Mouse (Mus musculus) B cell, adult 2 months (primary cell): ENCODE measurements around the gene Sstr2.
A peak's percentile ranks its signal among the peaks of the same experiment; 100 is the strongest.

Source experiments
- DNase-seq, 2 experiments: peaks; one replicate each; pipeline ENCODE4 v3.0.0; 2022

Gene Sstr2

GRCm38 (mm10) chr11:113618672-113619419 lies at the start of gene Sstr2:
TSS of gene Sstr2 (plus strand) at chr11:113619342.
- DNase-seq: peak; percentile 91

DNA sequence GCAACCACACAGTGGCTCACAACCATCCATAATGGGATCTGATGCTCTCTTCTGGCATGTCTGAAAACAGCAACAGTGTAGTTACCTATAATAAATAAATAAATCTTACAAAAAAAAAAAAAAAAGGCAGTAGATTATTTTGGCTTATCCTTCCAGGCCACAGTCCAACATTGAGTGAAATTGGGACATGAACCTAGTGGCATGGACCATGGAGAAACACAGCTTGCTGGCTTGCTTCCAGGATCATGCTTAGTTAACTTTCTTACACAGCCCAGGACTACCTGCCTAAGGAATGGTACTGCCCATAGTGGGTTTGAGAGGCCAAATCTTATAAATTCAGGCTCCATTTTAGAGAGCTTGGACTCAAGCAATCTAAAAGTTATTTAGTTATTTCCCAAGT lies 47.5 kb upstream of the Sstr2 start:
- DNase-seq: no peak

DNA sequence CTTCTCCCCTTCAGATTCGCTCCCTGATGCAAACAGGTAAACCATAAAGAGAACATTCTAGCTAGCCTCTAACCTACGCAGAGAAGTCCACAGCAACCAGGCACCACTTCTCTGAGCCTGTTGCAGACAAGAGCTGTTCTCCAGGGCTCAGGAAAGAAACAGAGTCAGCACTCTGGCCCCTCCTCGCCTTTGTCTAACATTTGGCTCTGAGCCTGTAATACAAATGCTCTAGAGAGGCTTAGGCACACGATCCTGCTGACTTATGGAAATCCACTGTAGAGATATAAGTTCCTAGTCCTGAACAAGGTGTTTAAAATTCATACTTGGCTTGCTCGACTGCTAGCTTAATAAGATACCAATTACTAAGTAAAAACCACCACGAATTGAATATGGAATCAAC lies 46.5 kb upstream of the Sstr2 start:
- no peak for DNase-seq

- no peak for DNase-seq
Measured at GRCm38 (mm10) chr11:113577221-113577620, 41.9 kb upstream of the Sstr2 start.

- DNase-seq: no peak
Measured at GRCm38 (mm10) chr11:113583879-113584661, 35.1 kb upstream of the Sstr2 start.

DNA sequence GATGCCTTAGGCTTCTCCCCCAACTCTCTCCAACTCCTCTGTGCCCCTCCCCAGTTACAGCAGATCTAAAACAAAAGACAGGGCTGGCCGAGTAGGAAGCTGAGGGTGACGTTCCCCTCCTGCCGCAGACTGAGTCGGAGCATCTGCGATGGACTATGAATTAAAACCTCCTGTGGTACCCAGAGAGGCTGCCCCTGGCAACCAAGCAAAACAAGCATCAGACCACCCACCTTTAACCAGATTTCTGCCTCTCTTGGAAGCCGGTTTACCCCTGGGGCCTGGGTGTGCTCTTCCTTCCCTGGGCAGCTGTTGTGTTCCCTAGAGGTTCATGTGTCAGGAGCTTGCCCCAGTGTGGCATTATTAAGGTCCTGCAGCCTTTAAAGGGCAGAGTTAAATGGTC lies 32.7 kb upstream of the Sstr2 start:
- no peak for DNase-seq

DNA sequence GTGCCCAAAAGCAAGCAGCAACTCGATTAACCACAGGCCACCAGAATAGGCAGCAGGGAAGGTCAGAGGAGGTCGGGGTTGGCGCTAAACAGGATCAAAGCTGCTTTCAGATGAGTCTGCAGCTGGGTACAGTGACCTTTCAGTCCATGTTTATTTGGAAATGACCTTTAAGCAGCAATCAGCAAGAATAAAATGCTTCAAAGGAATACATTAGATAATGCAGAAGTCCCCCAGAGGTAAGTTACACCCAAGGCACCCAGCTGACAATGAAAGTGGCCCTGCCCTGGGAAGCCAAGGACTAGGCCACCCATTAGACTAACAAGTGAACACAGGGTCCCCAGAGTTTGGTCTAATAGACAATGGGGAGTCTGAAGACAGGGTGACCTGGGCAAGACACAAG lies 30.2 kb upstream of the Sstr2 start:
- no peak for DNase-seq

GRCm38 (mm10) chr11:113595144-113595543 lies 24.0 kb upstream of the Sstr2 start:
- DNase-seq: no peak

DNA sequence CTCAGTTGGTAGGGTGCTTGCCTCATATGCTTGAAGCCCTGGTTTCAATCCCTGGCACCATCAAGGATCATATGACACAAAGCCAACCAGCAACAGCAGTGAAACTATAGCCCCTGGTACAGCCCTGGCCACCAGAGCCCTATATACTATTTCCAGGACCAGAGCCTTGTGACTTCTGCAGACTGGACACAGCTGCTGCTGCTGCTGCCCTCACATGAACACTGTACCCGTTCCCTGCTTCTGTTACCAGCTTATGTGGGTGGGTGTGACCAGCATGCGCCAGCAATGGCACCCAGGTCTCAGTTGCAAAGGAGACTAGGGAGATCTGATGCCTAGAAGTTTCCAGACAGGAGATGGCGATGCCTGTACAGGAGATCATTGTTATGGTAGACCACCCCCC lies 21.5 kb upstream of the Sstr2 start:
- DNase-seq: no peak

DNA sequence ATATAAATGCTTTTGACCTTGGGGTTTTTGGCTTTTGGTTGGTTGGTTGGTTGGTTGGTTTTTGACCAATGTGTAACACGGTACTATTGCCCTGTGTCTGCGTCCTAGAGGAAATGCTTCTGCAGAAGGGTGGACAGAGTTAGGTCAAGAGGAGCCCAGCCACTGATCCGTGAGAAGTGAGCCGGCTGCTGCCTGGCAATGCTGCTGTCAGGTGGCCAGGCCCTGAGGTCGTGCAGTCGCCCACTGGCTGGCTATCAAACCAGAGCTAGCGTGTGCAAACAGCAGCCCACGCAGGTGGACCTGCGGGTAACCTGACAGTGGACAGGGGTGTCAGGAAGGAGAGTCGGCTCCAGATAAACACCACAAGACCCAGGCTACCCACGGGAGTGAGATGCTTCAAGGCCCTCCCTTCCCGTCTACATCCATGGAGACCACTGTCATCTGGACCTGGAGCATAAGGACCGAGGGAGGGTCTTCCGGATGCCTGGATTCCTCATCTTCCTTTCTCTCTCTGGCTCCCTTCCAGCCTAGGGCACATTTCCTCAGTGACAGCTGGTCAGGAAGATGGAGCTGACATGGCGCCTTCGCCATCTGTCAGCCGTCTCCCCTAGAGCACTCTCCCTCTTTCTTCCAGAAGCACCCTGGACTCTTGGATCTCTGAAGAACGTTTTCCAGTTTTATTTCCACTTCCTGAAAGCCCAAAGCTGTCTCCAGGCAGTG lies 18.5 kb upstream of the Sstr2 start:
- no peak for DNase-seq

DNA sequence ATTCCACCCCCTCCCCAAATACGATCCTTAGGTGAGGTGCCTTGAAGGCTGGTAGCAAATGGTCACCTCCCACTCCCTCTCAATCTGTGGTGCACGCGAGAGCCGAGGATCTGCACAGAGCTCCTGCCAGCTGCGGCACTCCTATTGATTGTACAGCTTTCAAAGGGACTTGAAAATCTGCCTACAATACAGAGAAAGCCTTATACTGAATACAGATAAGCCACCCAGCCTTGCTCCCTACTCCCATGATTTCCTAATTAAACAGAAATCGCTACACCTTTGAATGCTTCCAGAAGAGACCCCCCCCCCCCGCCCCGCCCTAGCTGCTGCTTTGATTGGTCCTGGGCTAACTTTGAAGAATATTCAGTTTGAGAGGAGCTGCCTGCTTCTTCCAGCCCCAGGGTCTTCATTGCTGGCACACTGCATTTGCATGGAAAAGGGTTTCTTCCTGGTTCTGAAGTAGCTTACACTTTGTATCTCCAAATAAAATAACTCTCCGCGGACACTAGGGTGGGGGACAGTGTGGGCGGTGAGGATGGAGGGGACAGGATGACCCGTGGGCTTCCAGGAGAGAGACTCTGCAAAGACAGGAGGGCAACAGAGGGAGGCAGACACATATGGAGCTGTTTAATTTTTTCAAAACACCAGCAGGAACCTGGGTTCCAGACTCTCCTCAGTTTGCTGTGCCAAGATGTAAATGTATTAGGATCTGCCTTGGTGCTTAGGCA lies 17.4 kb upstream of the Sstr2 start:
- DNase-seq: no peak

- no peak for DNase-seq
Measured at GRCm38 (mm10) chr11:113607556-113607955, 11.6 kb upstream of the Sstr2 start.

GRCm38 (mm10) chr11:113609581-113609980 lies 9.6 kb upstream of the Sstr2 start:
- no peak for DNase-seq

GRCm38 (mm10) chr11:113610266-113610665 lies 8.9 kb upstream of the Sstr2 start:
- DNase-seq: no peak

DNA sequence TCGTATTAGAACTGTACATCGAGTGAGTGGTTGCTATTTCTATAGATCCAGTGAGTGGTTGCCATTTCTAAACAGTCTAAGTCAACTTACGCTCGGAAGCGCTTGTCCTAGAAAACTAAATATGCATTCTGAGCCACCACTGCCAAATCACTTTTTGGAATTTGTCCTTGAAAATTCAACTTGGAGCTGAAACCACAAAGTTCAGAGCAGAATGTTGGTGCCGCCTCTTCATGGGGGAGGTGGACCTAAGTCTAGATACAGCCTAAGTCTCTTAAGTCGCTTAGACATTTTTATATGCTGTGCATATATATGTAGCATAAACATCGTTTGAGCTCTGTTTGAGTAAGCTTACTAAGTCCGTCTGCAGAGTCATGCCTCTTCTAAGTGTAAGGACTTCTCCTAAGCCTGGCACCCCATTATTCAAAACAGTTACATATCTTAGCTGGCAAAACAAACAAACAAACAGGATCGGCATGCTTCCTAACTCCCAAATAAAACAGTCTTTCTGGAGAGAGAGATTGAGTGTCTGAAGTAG lies 8.0 kb upstream of the Sstr2 start:
- DNase-seq: no peak

GRCm38 (mm10) chr11:113611664-113612611 lies 7.2 kb upstream of the Sstr2 start:
- peak; percentile 79 for DNase-seq

DNA sequence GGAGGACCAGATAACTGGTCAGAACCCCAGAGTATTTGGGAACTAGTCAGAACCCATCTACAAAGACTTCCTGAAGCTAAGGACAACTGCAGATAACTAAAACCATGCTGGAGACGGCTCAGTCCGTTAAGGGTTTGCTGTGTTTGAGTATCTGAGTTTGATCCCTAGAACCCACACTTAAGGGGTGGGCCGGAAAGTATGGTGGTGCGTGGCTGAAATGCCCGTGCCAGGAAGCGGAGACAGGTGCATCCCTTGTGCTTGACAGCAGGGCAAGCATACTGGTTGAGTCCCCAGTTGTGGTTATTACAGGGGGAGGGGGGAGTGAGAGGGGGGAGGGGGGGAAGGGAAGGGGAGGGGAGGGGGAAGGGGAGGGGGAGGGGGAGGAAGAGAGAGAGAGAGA lies 4.7 kb upstream of the Sstr2 start:
- DNase-seq: no peak

GRCm38 (mm10) chr11:113617132-113617911 lies 1.8 kb upstream of the Sstr2 start:
- DNase-seq: peak; percentile 91 to 96

- no peak for DNase-seq
Measured at GRCm38 (mm10) chr11:113618303-113618671, 855 bp upstream of the Sstr2 start.

- no peak for DNase-seq
Measured at GRCm38 (mm10) chr11:113619420-113620080, 408 bp downstream of the Sstr2 start.
